Mouse (Mus musculus) forebrain, embryonic 12.5 days (tissue): ENCODE measurements at regions not wholly inside any gene's neighbourhood (a gene's known extent, or its start where the extent isn't known, plus 50 kb on each side); places are given as distances from the start of the nearest gene placed in this dataset.
A peak's percentile ranks its signal among the peaks of the same experiment; 100 is the strongest.

Source experiments
- ATAC-seq: fragments of 200-750 bp; cut with Nextera tagmentation; 2 replicates; pipeline ENCODE4 v1.8.0; 2017; ENCODE audit warnings: moderate TSS enrichment; ENCODE audit not compliant: low FRiP score
- H3K27ac ChIP-seq: fragments of 300-500 bp; sonication (generic); 2 replicates; pipeline ENCODE4 v1.5.1; 2016; ENCODE audit warnings: mild to moderate bottlenecking
- H3K27me3 ChIP-seq: fragments of 300-500 bp; sonication (generic); 2 replicates; pipeline ENCODE4 v1.6.1; 2016; ENCODE audit warnings: mild to moderate bottlenecking
- H3K36me3 ChIP-seq: fragments of 300-500 bp; sonication (generic); replicated peaks from 2 replicates; pipeline ENCODE4 v1.6.1; 2016; ENCODE audit warnings: mild to moderate bottlenecking
- H3K4me1 ChIP-seq: fragments of 300-500 bp; sonication (generic); 2 replicates; pipeline ENCODE4 v1.6.1; 2016
- H3K4me2 ChIP-seq: fragments of 300-500 bp; sonication (generic); 2 replicates; pipeline ENCODE4 v1.6.1; 2016; ENCODE audit warnings: mild to moderate bottlenecking, moderate library complexity
- H3K4me3 ChIP-seq: fragments of 300-500 bp; sonication (generic); replicated peaks from 2 replicates; pipeline ENCODE4 v1.5.1; 2016; ENCODE audit warnings: mild to moderate bottlenecking
- H3K9ac ChIP-seq: fragments of 300-500 bp; sonication (generic); 2 replicates; pipeline ENCODE4 v1.6.1; 2016; ENCODE audit warnings: mild to moderate bottlenecking
- H3K9me3 ChIP-seq: fragments of 300-500 bp; sonication (generic); 2 replicates; pipeline ENCODE4 v1.6.1; 2016
- WGBS: fragments of 180-500 bp; shearing (Covaris S2); methylation state at CpG from one replicate; pipeline ENCODE4 v1.1.7; 2016; 5-methylcytosine and 5-hydroxymethylcytosine counted together

DNA sequence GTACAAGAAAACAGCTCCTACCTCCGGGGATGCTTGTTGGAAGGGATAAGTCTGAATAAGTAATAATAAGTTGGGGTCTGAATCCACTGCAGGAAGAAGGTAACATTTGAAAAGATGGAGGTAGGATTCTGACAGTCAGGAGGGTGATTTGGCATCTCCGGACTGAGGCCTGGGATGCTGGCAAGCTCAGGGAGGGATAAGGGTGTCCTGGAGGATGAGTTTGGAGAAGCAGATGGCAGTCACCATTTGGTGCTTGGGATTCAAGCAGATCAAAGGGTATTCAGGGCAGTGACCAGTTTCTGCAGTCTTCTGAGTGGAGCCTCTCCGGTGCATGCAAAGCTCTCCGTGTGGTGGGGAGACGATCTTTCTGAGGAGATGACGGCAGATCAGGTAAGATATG, 62.9 kb upstream of the Gm2310 start:
- no peaks in the 10 kb centered on the region for H3K36me3 ChIP-seq

DNA sequence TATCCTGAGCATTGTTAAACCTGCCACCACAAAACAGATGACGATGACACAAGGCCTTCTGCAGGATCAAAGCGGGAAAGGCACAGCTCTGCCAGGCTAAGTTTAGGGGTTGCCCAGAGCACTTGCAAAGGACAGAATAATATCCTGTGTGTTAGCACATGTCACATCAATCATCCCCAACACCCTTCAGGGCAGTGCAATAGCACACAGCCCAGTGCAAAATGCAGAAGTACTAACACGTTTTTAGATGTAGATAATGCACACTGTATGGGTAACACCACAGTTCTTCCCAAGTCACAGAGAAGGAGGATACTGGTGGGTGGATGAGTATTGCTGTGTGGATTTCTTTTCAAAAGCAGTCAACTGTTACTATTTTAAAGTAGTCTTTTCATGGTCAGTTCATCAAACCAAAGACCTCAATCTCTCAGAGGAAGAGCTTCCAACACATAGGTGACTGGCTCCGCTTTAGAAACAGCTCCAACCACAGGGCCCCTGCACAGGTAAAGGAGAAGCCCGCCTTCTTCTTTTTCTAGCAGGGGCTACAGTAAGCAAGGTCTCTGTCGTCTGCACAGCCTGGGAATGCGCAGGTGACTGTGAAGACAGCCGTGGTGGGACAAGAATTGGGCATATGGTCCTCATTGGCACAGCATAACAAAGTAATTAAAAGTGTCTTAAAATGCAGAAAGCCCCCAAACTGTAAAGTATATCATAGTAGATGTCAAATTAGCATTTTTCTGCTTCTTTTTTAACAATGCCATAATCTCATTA, 61.6 kb upstream of the Gm2310 start:
- H3K4me1 ChIP-seq = 0 out of 2 replicates have a peak, but pooled peaks cover 3% of the 10 kb centered on the region
- H3K9ac ChIP-seq = no peak overlapping the region
- no peaks in the 10 kb centered on the region for H3K9me3 ChIP-seq
- 85% methylated on average over 8 of the region's 8 CpGs for WGBS
- ATAC-seq = no peak
- H3K27me3 ChIP-seq = 0 out of 2 replicates have a peak, but pooled peaks cover 7% of the 10 kb centered on the region
- H3K4me2 ChIP-seq = no peak overlapping the region
- H3K36me3 ChIP-seq = no peaks in the 10 kb centered on the region
- no peak overlapping the region for H3K4me3 ChIP-seq
- no peak overlapping the region for H3K27ac ChIP-seq

More for the DNA sequence above, 62.9 kb upstream of the Gm2310 start:
- Histone ChIP-seq H3K27me3 (0 out of 2 replicates have a peak, but pooled peaks cover 7% of the 10 kb centered on the region), H3K9ac (no peak overlapping the region), H3K9me3 (no peaks in the 10 kb centered on the region), H3K27ac (no peak overlapping the region), H3K4me3 (no peak overlapping the region), H3K4me1 (0 out of 2 replicates have a peak, but pooled peaks cover 5% of the 10 kb centered on the region), H3K4me2 (no peak overlapping the region)
- 73% methylated on average over 6 of the region's 6 CpGs for WGBS
- ATAC-seq = no peak

DNA sequence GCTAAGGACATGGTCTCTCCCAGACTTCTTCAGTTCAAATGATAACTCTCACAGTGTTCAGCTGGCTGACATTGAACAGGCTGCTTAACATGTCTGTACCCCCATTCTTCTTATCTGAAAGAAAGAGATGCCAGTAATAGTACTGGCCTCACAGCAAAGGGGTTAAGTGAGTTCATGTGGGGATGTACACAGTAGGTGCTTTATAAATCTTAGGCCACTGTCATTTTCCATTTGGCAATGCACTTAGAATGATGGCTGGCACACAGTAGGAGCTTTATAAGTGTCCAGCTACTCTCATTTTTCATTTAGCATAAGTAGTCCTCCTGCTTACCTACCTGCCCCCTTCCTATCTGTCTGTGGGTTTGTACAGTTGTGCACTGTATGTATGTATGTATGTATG, 60.3 kb upstream of the Gm2310 start:
- ATAC-seq = no peak

GRCm38 (mm10) chr15:8577480-8577881, 57.7 kb upstream of the Gm2310 start:
- H3K4me2 ChIP-seq = no peak overlapping the region
- no peak overlapping the region for H3K27ac ChIP-seq
- no peaks in the 10 kb centered on the region for H3K4me1 ChIP-seq
- H3K27me3 ChIP-seq = 0 out of 2 replicates have a peak, but pooled peaks cover 7% of the 10 kb centered on the region
- no peaks in the 10 kb centered on the region for H3K9me3 ChIP-seq
- H3K36me3 ChIP-seq = no peaks in the 10 kb centered on the region
- H3K4me3 ChIP-seq = no peak overlapping the region
- no peak for ATAC-seq
- no peak overlapping the region for H3K9ac ChIP-seq
- 9% methylated on average over 3 of the region's 3 CpGs for WGBS

More for the DNA sequence above, 60.3 kb upstream of the Gm2310 start:
- H3K4me2 ChIP-seq = no peak overlapping the region
- H3K36me3 ChIP-seq = no peaks in the 10 kb centered on the region
- H3K27me3 ChIP-seq = 0 out of 2 replicates have a peak, but pooled peaks cover 7% of the 10 kb centered on the region
- H3K9ac ChIP-seq = no peak overlapping the region
- no peaks in the 10 kb centered on the region for H3K9me3 ChIP-seq
- H3K27ac ChIP-seq = no peak overlapping the region
- no peak overlapping the region for H3K4me3 ChIP-seq
- 0 out of 2 replicates have a peak, but pooled peaks cover 3% of the 10 kb centered on the region for H3K4me1 ChIP-seq

DNA sequence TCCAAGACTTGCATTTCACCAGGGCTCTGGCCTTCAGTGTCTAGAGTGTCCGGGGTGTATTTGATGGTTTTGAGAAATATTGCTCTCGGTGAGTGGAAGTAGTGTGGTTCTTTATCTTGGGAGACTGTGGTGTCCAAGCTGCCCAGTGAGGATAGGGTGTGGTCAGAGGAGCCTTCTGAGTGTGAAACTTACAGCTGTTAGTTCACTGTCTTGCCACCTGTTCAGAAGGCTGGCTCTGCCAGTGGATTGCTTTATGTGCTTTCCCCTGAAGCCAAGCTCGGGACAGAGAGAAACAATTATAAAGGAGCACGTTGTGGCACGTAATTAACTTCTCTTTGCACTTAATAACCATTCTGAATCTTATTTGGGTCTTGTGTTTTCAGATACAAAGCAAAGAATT, 57.2 kb upstream of the Gm2310 start:
- ATAC-seq = no peak
- no peaks in the 10 kb centered on the region for H3K9me3 ChIP-seq
- no peaks in the 10 kb centered on the region for H3K4me1 ChIP-seq
- no peak overlapping the region for H3K9ac ChIP-seq
- WGBS = 82% methylated on average over 5 of the region's 5 CpGs
- H3K27ac ChIP-seq = no peak overlapping the region
- H3K4me2 ChIP-seq = no peak overlapping the region
- 0 out of 2 replicates have a peak, but pooled peaks cover 11% of the 10 kb centered on the region for H3K27me3 ChIP-seq
- no peaks in the 10 kb centered on the region for H3K36me3 ChIP-seq
- no peak overlapping the region for H3K4me3 ChIP-seq

DNA sequence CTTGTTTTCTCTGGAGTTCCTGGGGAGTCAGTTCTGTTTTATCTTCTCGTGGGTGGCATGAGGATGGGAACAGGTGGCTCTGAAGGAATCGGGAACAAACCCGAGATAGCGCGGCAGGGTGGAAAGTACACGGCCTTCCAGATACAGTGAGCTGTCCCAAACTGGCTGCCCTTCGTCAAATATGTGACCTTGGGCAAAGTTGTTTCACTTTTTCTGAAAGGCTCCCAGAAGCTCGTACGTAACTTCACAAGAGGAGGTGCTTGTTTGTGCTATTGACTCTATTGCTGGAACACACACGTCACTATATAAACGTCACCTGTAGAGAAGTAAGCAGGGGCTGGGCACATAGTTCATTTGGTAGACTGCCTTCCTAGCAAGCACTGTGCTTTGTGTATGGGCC, 49.9 kb upstream of the Gm2310 start:
- Histone ChIP-seq H3K4me2 (peak overlapping the region; percentile 95), H3K27ac (no peak overlapping the region), H3K9me3 (no peaks in the 10 kb centered on the region), H3K36me3 (no peaks in the 10 kb centered on the region), H3K27me3 (peaks cover 26% of the 10 kb centered on the region), H3K4me1 (peaks cover 12% of the 10 kb centered on the region), H3K4me3 (peak overlapping the region; percentile 53), H3K9ac (peak overlapping the region; percentile 57)
- WGBS = 4% methylated on average over 11 of the region's 11 CpGs
- ATAC-seq = peak; percentile 21
